Mouse (Mus musculus): ENCODE measurements around the gene Ralgapa1. TPM values are rescaled to one million over a fixed set of nuclear protein-coding genes. Genes with fewer than 3 reads are reported as not detected.
A peak's percentile ranks its signal among the peaks of the same experiment; 100 is the strongest.
"Not testable (repeated sequence)": the region's sequence is repeated elsewhere in the genome, so short reads cannot be mapped to it uniquely, and the experiment has no call there.

The Ralgapa1 gene
- polyA plus RNA-seq, 1 experiment from 2014 or later, result 23.1 TPM

GRCm38 (mm10) chr12:55598537-55598886, 222.5 kb downstream of the Ralgapa1 start:
- ATAC-seq (ENCODE audit: insufficient number of reproducible peaks, insufficient read depth, low FRiP score, low read depth), result no peak
- H3K9me3 ChIP-seq (ENCODE audit: control insufficient read depth, low read length), result no peaks in the 10 kb centered on the region
- peak overlapping the region; percentile 68 for H3K4me2 ChIP-seq (ENCODE audit: low read length)
- H3K4me3 ChIP-seq (ENCODE audit: control insufficient read depth in 1 of 2, insufficient read depth in 1 of 2, low read depth in 1 of 2, low read length in 2 of 2), result peak overlapping the region; percentile 38 to 50
- peaks cover 6% of the 10 kb centered on the region for H3K36me3 ChIP-seq (ENCODE audit: control insufficient read depth, insufficient read depth, low read length)
- no peak overlapping the region for H3K9ac ChIP-seq (ENCODE audit: low read length)
- peaks cover 4 to 20% of the 10 kb centered on the region in 2 experiments for H3K4me1 ChIP-seq (ENCODE audit: control insufficient read depth in 2 of 2, insufficient read depth in 2 of 2, low read length in 2 of 2)
- 9% methylated on average over 7 of the region's 7 CpGs for WGBS
- H3K27me3 ChIP-seq (ENCODE audit: control insufficient read depth, insufficient read depth, low read length), result peaks cover 56% of the 10 kb centered on the region
- no peak overlapping the region for H3K27ac ChIP-seq (replicated peaks in 1 of 2; ENCODE audit: control insufficient read depth in 1 of 2, insufficient read depth in 1 of 2, low read depth in 2 of 2, low read length in 2 of 2)

GRCm38 (mm10) chr12:55586936-55587335, 234.0 kb downstream of the Ralgapa1 start:
- H3K9me3 ChIP-seq (ENCODE audit: control insufficient read depth, low read length); ATAC-seq (ENCODE audit: insufficient number of reproducible peaks, insufficient read depth, low FRiP score, low read depth); H3K36me3 ChIP-seq (ENCODE audit: control insufficient read depth, insufficient read depth, low read length); H3K4me1 ChIP-seq (ENCODE audit: control insufficient read depth in 2 of 2, insufficient read depth in 2 of 2, low read length in 2 of 2); H3K27ac ChIP-seq (replicated peaks in 1 of 2; ENCODE audit: control insufficient read depth in 1 of 2, insufficient read depth in 1 of 2, low read depth in 2 of 2, low read length in 2 of 2); H3K4me2 ChIP-seq (ENCODE audit: low read length); H3K4me3 ChIP-seq (ENCODE audit: control insufficient read depth in 1 of 2, insufficient read depth in 1 of 2, low read depth in 1 of 2, low read length in 2 of 2); H3K27me3 ChIP-seq (ENCODE audit: control insufficient read depth, insufficient read depth, low read length); H3K9ac ChIP-seq (ENCODE audit: low read length): not testable (repeated sequence)
- 49% methylated on average over 9 of the region's 9 CpGs for WGBS

DNA sequence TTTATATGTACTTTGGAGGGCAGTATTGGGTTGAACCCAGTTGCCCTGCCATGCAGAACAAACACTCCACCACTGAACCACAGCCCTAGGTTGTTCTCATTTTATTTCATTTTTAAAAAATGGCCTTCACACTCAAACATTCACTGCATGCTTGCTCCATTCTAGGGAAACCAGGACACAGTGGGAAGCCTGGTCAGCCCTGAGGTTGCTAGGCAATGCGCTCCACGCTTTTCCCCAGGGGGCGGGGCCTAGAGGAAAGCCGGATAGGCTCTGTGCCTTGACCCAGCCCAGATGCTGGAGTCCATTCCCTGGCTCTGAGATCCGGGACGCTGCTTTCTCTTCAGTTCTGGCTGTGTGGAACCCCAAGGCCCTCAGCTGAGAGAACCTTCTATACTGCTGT, 247.2 kb downstream of the Ralgapa1 start:
- H3K9me3 ChIP-seq (ENCODE audit: control insufficient read depth, low read length), result no peaks in the 10 kb centered on the region
- no peak overlapping the region for H3K27ac ChIP-seq (replicated peaks in 1 of 2; ENCODE audit: control insufficient read depth in 1 of 2, insufficient read depth in 1 of 2, low read depth in 2 of 2, low read length in 2 of 2)
- no peak overlapping the region for H3K4me3 ChIP-seq (ENCODE audit: control insufficient read depth in 1 of 2, insufficient read depth in 1 of 2, low read depth in 1 of 2, low read length in 2 of 2)
- H3K4me2 ChIP-seq (ENCODE audit: low read length), result no peak overlapping the region
- H3K9ac ChIP-seq (ENCODE audit: low read length), result no peak overlapping the region
- WGBS, result 5% methylated on average over 6 of the region's 6 CpGs
- H3K36me3 ChIP-seq (ENCODE audit: control insufficient read depth, insufficient read depth, low read length), result no peaks in the 10 kb centered on the region
- H3K27me3 ChIP-seq (ENCODE audit: control insufficient read depth, insufficient read depth, low read length), result no peaks in the 10 kb centered on the region
- H3K4me1 ChIP-seq (ENCODE audit: control insufficient read depth in 2 of 2, insufficient read depth in 2 of 2, low read length in 2 of 2), result no peaks in the 10 kb centered on the region
- no peak for ATAC-seq (ENCODE audit: insufficient number of reproducible peaks, insufficient read depth, low FRiP score, low read depth)

DNA sequence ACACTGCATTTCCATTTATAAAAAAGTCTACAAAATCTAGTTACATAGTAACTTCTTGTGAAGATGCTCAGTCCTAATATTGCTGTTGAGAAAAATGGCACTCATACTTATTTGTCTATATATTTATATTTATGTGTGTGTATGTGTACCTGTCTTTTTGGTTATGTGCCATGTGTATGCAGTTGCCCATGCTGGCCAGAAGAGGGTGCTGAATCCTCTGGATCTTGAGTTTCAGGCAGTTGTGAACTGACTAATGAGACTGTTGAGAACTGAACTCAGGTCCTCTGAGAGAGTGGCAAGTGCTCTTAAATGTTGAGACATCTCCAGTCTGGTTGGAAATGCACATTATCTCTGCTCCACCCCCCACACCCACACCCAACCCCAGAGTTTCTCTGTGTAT, 247.9 kb downstream of the Ralgapa1 start:
- Histone ChIP-seq H3K27ac (replicated peaks in 1 of 2; ENCODE audit: control insufficient read depth in 1 of 2, insufficient read depth in 1 of 2, low read depth in 2 of 2, low read length in 2 of 2) (no peak overlapping the region), H3K9ac (ENCODE audit: low read length) (no peak overlapping the region), H3K4me1 (ENCODE audit: control insufficient read depth in 2 of 2, insufficient read depth in 2 of 2, low read length in 2 of 2) (no peaks in the 10 kb centered on the region), H3K27me3 (ENCODE audit: control insufficient read depth, insufficient read depth, low read length) (no peaks in the 10 kb centered on the region), H3K9me3 (ENCODE audit: control insufficient read depth, low read length) (no peaks in the 10 kb centered on the region), H3K4me2 (ENCODE audit: low read length) (no peak overlapping the region), H3K36me3 (ENCODE audit: control insufficient read depth, insufficient read depth, low read length) (no peaks in the 10 kb centered on the region), H3K4me3 (ENCODE audit: control insufficient read depth in 1 of 2, insufficient read depth in 1 of 2, low read depth in 1 of 2, low read length in 2 of 2) (no peak overlapping the region)
- ATAC-seq (ENCODE audit: insufficient number of reproducible peaks, insufficient read depth, low FRiP score, low read depth), result no peak

DNA sequence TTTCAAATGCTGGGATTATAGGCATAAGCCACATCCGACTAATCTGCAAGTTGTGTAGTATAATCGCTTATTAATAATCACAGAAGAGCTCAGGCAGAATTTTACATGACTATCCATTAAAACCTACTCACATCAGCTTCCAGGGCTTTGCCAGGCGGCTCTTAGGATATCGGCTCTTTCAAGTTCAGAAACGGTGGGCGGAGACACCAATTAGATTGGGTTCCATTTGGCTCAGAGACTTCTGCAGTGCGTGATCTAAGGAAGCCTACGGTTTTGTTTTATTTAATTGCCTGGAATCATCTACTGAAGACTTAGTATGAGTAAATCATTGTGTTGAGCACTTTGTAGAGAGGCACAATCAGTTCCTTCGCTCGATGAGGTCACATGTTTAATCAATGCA, 249.3 kb downstream of the Ralgapa1 start:
- Histone ChIP-seq H3K9ac (ENCODE audit: low read length) (no peak overlapping the region), H3K27me3 (ENCODE audit: control insufficient read depth, insufficient read depth, low read length) (no peaks in the 10 kb centered on the region), H3K4me2 (ENCODE audit: low read length) (no peak overlapping the region), H3K9me3 (ENCODE audit: control insufficient read depth, low read length) (no peaks in the 10 kb centered on the region), H3K36me3 (ENCODE audit: control insufficient read depth, insufficient read depth, low read length) (no peaks in the 10 kb centered on the region), H3K4me3 (ENCODE audit: control insufficient read depth in 1 of 2, insufficient read depth in 1 of 2, low read depth in 1 of 2, low read length in 2 of 2) (no peak overlapping the region), H3K27ac (replicated peaks in 1 of 2; ENCODE audit: control insufficient read depth in 1 of 2, insufficient read depth in 1 of 2, low read depth in 2 of 2, low read length in 2 of 2) (no peak overlapping the region), H3K4me1 (ENCODE audit: control insufficient read depth in 2 of 2, insufficient read depth in 2 of 2, low read length in 2 of 2) (no peaks in the 10 kb centered on the region)
- WGBS, result 83% methylated on average over 10 of the region's 10 CpGs
- no peak for ATAC-seq (ENCODE audit: insufficient number of reproducible peaks, insufficient read depth, low FRiP score, low read depth)

- Histone ChIP-seq H3K27ac (replicated peaks in 1 of 2; ENCODE audit: control insufficient read depth in 1 of 2, insufficient read depth in 1 of 2, low read depth in 2 of 2, low read length in 2 of 2) (no peak overlapping the region), H3K36me3 (ENCODE audit: control insufficient read depth, insufficient read depth, low read length) (no peaks in the 10 kb centered on the region), H3K4me1 (ENCODE audit: control insufficient read depth in 2 of 2, insufficient read depth in 2 of 2, low read length in 2 of 2) (no peaks in the 10 kb centered on the region), H3K9ac (ENCODE audit: low read length) (no peak overlapping the region), H3K27me3 (ENCODE audit: control insufficient read depth, insufficient read depth, low read length) (no peaks in the 10 kb centered on the region), H3K4me3 (ENCODE audit: control insufficient read depth in 1 of 2, insufficient read depth in 1 of 2, low read depth in 1 of 2, low read length in 2 of 2) (no peak overlapping the region), H3K9me3 (ENCODE audit: control insufficient read depth, low read length) (no peaks in the 10 kb centered on the region), H3K4me2 (ENCODE audit: low read length) (no peak overlapping the region)
- WGBS, result 79% methylated on average over 11 of the region's 11 CpGs
- ATAC-seq (ENCODE audit: insufficient number of reproducible peaks, insufficient read depth, low FRiP score, low read depth), result no peak
Observed at GRCm38 (mm10) chr12:55571181-55571580, 249.8 kb downstream of the Ralgapa1 start.

DNA sequence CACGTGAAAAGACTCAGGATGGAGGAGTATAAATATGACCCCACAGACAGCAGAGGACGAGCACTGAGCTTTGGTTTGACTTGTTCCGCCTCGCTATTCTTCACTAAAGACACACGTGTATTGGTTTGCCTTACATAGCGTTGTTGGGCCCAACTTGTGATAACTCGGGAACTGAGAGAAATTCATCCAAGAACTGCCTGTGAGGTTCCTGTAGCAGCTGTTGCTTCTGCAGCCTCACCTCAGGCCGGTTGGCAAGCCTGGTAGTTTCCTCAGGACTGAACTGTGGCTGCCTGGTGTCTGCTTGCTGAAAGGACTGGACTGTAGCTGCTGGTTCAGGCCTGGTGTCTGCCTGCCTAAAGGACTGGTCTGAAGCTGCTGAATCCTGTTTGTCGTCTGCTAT, 250.3 kb downstream of the Ralgapa1 start:
- no peak overlapping the region for H3K27ac ChIP-seq (replicated peaks in 1 of 2; ENCODE audit: control insufficient read depth in 1 of 2, insufficient read depth in 1 of 2, low read depth in 2 of 2, low read length in 2 of 2)
- no peak overlapping the region for H3K4me2 ChIP-seq (ENCODE audit: low read length)
- no peaks in the 10 kb centered on the region for H3K36me3 ChIP-seq (ENCODE audit: control insufficient read depth, insufficient read depth, low read length)
- no peak overlapping the region for H3K9ac ChIP-seq (ENCODE audit: low read length)
- H3K27me3 ChIP-seq (ENCODE audit: control insufficient read depth, insufficient read depth, low read length), result no peaks in the 10 kb centered on the region
- no peak for ATAC-seq (ENCODE audit: insufficient number of reproducible peaks, insufficient read depth, low FRiP score, low read depth)
- no peak overlapping the region for H3K4me3 ChIP-seq (ENCODE audit: control insufficient read depth in 1 of 2, insufficient read depth in 1 of 2, low read depth in 1 of 2, low read length in 2 of 2)
- WGBS, result 78% methylated on average over 9 of the region's 9 CpGs
- no peaks in the 10 kb centered on the region for H3K9me3 ChIP-seq (ENCODE audit: control insufficient read depth, low read length)
- no peaks in the 10 kb centered on the region for H3K4me1 ChIP-seq (ENCODE audit: control insufficient read depth in 2 of 2, insufficient read depth in 2 of 2, low read length in 2 of 2)

DNA sequence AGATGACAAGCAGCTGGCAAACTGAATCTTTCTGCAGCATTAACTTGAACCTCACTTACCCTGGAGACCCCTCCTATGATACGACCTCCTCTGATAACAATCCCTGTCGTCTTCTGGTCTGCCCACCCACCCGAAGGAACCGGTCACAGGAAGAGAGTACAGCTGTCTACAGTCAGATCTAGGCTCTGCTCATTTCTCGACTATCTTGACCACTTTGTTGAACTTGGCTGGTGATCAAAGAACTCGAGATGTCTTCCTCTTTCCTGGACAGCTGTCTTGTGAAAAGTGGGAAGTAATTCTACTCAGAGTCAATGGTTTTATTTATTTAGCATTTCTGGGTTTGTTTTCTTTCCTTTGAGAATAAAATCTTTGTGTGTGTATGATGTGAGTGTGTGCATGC, 251.3 kb downstream of the Ralgapa1 start:
- no peak overlapping the region for H3K4me2 ChIP-seq (ENCODE audit: low read length)
- 48% methylated on average over 6 of the region's 6 CpGs for WGBS
- H3K4me1 ChIP-seq (ENCODE audit: control insufficient read depth in 2 of 2, insufficient read depth in 2 of 2, low read length in 2 of 2), result no peaks in the 10 kb centered on the region
- H3K36me3 ChIP-seq (ENCODE audit: control insufficient read depth, insufficient read depth, low read length), result no peaks in the 10 kb centered on the region
- no peak for ATAC-seq (ENCODE audit: insufficient number of reproducible peaks, insufficient read depth, low FRiP score, low read depth)
- no peak overlapping the region for H3K4me3 ChIP-seq (ENCODE audit: control insufficient read depth in 1 of 2, insufficient read depth in 1 of 2, low read depth in 1 of 2, low read length in 2 of 2)
- no peak overlapping the region for H3K27ac ChIP-seq (replicated peaks in 1 of 2; ENCODE audit: control insufficient read depth in 1 of 2, insufficient read depth in 1 of 2, low read depth in 2 of 2, low read length in 2 of 2)
- no peaks in the 10 kb centered on the region for H3K27me3 ChIP-seq (ENCODE audit: control insufficient read depth, insufficient read depth, low read length)
- H3K9ac ChIP-seq (ENCODE audit: low read length), result no peak overlapping the region
- no peaks in the 10 kb centered on the region for H3K9me3 ChIP-seq (ENCODE audit: control insufficient read depth, low read length)
